Mouse (Mus musculus) MEL-GATA-1-ER (cell line): ENCODE measurements at regions not wholly inside any gene's neighbourhood (a gene's known extent, or its start where the extent isn't known, plus 50 kb on each side); places are given as distances from the start of the nearest gene placed in this dataset.
"Not testable (repeated sequence)": the region's sequence is repeated elsewhere in the genome, so short reads cannot be mapped to it uniquely, and the experiment has no call there.

Source experiments
- DNase-seq: peaks from one replicate; pipeline ENCODE4 v3.0.0-alpha.2; 2012; ENCODE audit warnings: low read depth; ENCODE audit errors: extremely low read depth

DNA sequence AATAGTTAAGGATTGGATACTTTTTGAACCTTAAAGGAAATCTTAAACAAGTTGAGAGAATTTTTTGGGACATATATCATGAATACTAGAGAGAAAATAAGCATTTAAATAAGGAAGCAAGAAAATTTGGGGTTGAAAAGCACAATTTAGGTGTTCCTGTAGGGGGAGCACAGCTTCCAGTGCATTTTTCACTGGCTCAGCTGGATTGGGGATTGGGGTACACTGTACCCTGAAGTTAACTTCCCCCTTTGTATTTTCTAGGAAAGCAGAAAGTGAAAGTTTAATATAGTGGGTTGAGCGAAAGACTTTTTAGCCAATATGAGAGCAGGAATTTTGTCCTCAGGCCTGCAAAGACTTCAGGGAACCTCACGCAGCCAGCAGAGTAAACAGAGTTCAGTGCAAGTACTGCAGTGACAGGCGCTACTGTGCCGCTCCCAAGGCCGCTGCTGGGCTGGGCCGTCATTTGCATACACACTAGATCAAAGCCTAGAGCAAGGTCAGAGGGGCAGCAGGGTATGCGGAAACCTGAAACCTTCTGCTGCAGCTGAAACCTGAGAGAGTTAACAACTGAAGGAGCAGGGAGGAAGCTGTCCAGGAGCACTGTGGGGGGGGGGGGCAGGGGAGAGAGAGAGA, 1111.4 kb downstream of the H2al1n start:
- DNase-seq: peak; percentile 11

DNA sequence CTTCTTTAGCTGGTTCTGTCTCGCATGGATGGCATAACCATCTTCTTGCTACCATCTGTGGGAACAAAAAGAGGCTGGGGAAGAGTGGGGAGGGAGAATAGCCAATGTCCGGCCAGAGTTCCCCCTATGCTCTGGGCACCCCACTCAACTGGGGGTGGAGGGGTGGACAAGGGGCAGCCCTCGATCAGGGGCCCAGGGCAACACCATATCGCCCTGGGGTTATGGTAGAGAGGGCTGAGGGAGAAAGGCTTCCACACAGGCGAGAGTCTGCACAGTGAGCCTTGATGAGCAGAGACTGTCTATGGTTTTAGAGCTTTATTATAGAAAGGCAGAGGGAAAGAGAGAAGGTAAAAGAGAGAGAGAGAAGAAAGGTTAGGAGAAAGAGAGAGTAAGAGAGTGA, 1112.0 kb downstream of the H2al1n start:
- DNase-seq: no peak

DNA sequence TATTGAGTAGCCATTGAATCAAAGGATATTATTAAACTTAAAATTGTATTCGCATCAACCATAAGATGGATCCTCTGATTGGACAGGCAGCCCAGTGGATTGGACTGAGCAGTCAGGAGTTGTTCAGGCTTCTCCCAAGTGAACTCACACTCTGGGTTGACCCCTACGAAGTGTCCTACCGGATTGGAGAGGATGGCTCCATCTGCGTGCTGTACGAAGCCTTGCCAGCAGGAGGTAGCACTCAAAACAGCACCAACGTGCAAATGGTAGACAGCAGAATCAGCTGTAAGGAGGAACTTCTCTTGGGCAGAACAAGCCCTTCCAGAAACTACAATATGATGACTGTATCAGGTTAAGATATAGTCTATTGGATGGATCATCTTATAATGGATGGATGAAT, 1154.2 kb downstream of the H2al1n start:
- DNase-seq: not testable (repeated sequence)
